Mouse (Mus musculus): Measurements from ENCODE around the gene Skiv2l.
"Not testable (repeated sequence)": the region's sequence is repeated elsewhere in the genome, so short reads cannot be mapped to it uniquely, and the experiment has no call there.

Skiv2l gene

GRCm38 (mm10) chr17:34810411-34810810 lies 39.6 kb downstream of the Skiv2l start:
- DNase-seq, result not testable (repeated sequence)

GRCm38 (mm10) chr17:34808599-34809205 lies 41.3 kb downstream of the Skiv2l start:
- no peak for DNase-seq

GRCm38 (mm10) chr17:34807176-34807575 lies 42.8 kb downstream of the Skiv2l start:
- DNase-seq, result no peak

- DNase-seq, result peak; percentile 28
These were observed 45.0 kb downstream of the Skiv2l start for GRCm38 (mm10) chr17:34804871-34805562.

GRCm38 (mm10) chr17:34804301-34804700 lies 45.7 kb downstream of the Skiv2l start, which contains the start of gene Cyp21a1:
Gene Cyp21a1, minus strand, starts transcription at chr17:34804561.
- not testable (repeated sequence) for DNase-seq

GRCm38 (mm10) chr17:34803367-34803766 lies 46.6 kb downstream of the Skiv2l start:
- DNase-seq, result not testable (repeated sequence)

GRCm38 (mm10) chr17:34802756-34803155 lies 47.3 kb downstream of the Skiv2l start:
- not testable (repeated sequence) for DNase-seq

- DNase-seq, result not testable (repeated sequence)
These were observed 49.2 kb downstream of the Skiv2l start for GRCm38 (mm10) chr17:34800781-34801305.

- DNase-seq, result no peak
These were observed 50.5 kb downstream of the Skiv2l start for GRCm38 (mm10) chr17:34799531-34799925.

GRCm38 (mm10) chr17:34798866-34799530 lies 51.0 kb downstream of the Skiv2l start:
- DNase-seq, result no peak

- DNase-seq, result not testable (repeated sequence)
These were observed 51.9 kb downstream of the Skiv2l start for GRCm38 (mm10) chr17:34798071-34798470.

- not testable (repeated sequence) for DNase-seq
These were observed 52.6 kb downstream of the Skiv2l start for GRCm38 (mm10) chr17:34797211-34797995.

GRCm38 (mm10) chr17:34796311-34797140 lies 53.5 kb downstream of the Skiv2l start:
- DNase-seq, result no peak

- peak; percentile 25 for DNase-seq
These were observed 54.4 kb downstream of the Skiv2l start for GRCm38 (mm10) chr17:34795633-34796032.

- no peak for DNase-seq
These were observed 55.0 kb downstream of the Skiv2l start for GRCm38 (mm10) chr17:34795016-34795415.
